Mouse (Mus musculus) natural killer cell, adult 2 months (primary cell): ENCODE results near the gene Prrc2a.

Experiments used
- DNase-seq, 2 experiments: peaks; one replicate each; pipeline ENCODE4 v3.0.0; 2022; ENCODE audit warnings: low spot score in 2 of 2

The Prrc2a gene

GRCm38 (mm10) chr17:35190096-35190495, 25.4 kb upstream of the Prrc2a start:
- DNase-seq = peak; percentile 61 to 63

- no peak for DNase-seq
These were observed 24.5 kb upstream of the Prrc2a start for GRCm38 (mm10) chr17:35189186-35189585.

- DNase-seq = no peak
These were observed 23.4 kb upstream of the Prrc2a start, which contains the start of gene Lst1 for GRCm38 (mm10) chr17:35187959-35188610. Gene Lst1 (minus strand): TSS chr17:35188439.

GRCm38 (mm10) chr17:35187345-35187744, 22.6 kb upstream of the Prrc2a start:
- no peak for DNase-seq

- peak; percentile 63 to 73 for DNase-seq
These were observed 22.0 kb upstream of the Prrc2a start for GRCm38 (mm10) chr17:35186681-35187080.

GRCm38 (mm10) chr17:35185639-35186611, 21.2 kb upstream of the Prrc2a start:
- DNase-seq = peak; percentile 74 to 81

GRCm38 (mm10) chr17:35180093-35180492, 15.4 kb upstream of the Prrc2a start:
- peak; percentile 49 to 69 for DNase-seq

GRCm38 (mm10) chr17:35178528-35178927, 13.8 kb upstream of the Prrc2a start:
- DNase-seq = peak; percentile 70 to 79

GRCm38 (mm10) chr17:35175968-35176367, 11.3 kb upstream of the Prrc2a start, which contains the start of gene Aif1:
Gene Aif1 (minus strand): TSS chr17:35176068.
- DNase-seq = no peak

- DNase-seq = no peak
These were observed 10.7 kb upstream of the Prrc2a start for GRCm38 (mm10) chr17:35175382-35175781.

- DNase-seq = no peak
These were observed 9.7 kb upstream of the Prrc2a start for GRCm38 (mm10) chr17:35174201-35174977.

GRCm38 (mm10) chr17:35173329-35173728, 8.6 kb upstream of the Prrc2a start:
- peak in 1 of 2 experiments; percentile 65 for DNase-seq

- DNase-seq = no peak
These were observed 7.9 kb upstream of the Prrc2a start for GRCm38 (mm10) chr17:35172445-35173234.

GRCm38 (mm10) chr17:35168541-35169207, 4.0 kb upstream of the Prrc2a start:
- peak in 1 of 2 experiments; percentile 52 for DNase-seq

GRCm38 (mm10) chr17:35167794-35168193, 3.1 kb upstream of the Prrc2a start:
- no peak for DNase-seq

GRCm38 (mm10) chr17:35166352-35167035, 1.8 kb upstream of the Prrc2a start:
- peak; percentile 67 to 79 for DNase-seq

GRCm38 (mm10) chr17:35165451-35166155, 906 bp upstream of the Prrc2a start:
- no peak for DNase-seq

- no peak for DNase-seq
These were observed 504 bp downstream of the Prrc2a start for GRCm38 (mm10) chr17:35164218-35164567.
